Mouse (Mus musculus) erythroblast, embryonic 14.5 days (primary cell): ENCODE results near the gene Armt1.

Experiments used
- GATA1 ChIP-seq: IDR thresholded peaks from 2 replicates; pipeline ENCODE4 v1.6.1; 2012; ENCODE audit warnings: low read length, inconsistent platforms, mixed read lengths
- TAL1 ChIP-seq: IDR thresholded peaks from 3 replicates; pipeline ENCODE4 v1.6.1; 2012; ENCODE audit warnings: low read length, inconsistent platforms, mixed read lengths

DNA sequence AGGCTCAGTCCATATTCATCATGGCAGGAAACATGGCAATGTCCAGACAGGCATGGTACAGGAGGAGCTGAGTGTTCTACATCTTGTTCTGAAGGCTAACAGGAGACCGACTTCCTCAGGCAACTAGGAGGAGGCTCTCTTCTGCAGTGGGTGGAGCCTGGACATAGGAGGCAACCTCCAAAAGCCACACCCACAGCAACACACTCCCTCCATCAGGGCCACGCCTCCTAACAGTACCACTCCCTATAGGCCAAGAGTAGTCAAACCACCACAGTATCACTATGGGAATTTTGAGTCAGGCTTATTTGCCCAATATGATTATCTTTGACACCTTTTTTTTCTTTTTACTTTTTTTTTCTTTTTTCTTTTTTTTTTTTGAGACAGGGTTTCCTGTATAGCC lies 27.9 kb downstream of the Armt1 start:
- TF ChIP-seq GATA1 (no peak), TAL1 (no peak)
